Mouse (Mus musculus): Measurements from ENCODE around the gene Gm20388.
A peak's percentile ranks its signal among the peaks of the same experiment; 100 is the strongest.
"Not testable (repeated sequence)": the region's sequence is repeated elsewhere in the genome, so short reads cannot be mapped to it uniquely, and the experiment has no call there.

Gm20388 gene

DNA sequence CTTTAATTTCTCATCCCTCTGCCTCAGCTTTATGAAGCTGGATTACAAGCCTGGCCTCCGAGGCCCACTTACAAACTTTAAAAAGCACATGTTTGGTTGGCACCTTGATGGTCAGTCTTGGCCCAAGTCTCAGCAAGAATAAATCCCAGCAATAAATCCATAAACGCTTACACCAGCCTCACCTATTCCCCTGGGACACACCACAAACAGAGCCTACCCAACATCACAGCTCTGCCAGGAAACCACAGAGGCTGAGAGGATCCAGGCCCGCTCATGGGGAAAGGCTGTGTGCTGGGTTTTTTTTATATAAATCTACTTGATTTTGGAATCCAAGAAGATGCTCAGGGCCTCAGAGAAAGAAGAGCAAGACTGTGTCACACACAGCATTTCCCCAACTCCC, 1665.0 kb downstream of the Gm20388 start:
- DNase-seq (ENCODE audit: low spot score) = peak; percentile 77

DNA sequence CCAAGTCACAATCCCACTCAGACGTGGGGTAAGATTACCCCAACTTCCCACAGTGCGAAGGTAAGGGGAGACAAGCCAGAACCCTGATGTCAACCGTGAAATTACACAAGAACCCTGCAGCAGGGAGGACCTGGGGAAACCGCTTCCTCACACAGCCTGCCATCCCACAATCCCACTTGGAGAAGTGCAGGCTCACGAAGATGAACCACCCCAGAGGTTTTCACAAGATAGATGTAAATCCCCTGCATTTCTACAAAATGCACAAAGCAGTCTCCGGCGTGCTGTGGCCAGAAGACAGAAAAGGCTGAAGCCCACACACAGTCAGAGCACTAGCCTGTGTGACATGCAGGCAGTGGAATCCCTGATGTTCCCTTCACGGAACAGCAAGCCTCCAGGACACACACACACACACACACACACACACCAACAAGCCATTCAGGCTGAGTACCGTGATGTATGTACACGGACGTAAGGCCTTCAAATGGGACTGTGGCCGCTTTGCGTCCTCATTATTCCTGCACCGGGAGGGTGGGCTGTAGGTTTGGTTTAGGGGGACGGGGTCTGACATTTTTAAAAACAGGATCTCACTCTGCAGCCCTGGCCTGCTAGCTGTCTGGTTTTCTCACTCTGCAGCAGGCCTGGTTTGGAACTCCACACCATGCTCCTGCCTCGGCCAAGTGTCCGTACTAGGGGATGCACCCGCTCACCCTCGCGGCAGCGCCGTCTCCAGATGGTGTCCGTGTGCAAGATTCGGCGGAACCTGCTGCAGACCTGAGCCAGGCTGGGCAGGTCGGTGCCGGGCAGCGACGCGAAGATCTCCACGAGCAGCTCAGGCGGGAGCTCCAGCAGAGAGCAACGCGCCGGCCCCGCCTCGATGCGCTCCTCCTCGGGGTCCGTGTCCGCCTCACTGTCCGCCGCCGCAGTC, 1667.4 kb downstream of the Gm20388 start:
- peak; percentile 59 for DNase-seq (ENCODE audit: low spot score)

DNA sequence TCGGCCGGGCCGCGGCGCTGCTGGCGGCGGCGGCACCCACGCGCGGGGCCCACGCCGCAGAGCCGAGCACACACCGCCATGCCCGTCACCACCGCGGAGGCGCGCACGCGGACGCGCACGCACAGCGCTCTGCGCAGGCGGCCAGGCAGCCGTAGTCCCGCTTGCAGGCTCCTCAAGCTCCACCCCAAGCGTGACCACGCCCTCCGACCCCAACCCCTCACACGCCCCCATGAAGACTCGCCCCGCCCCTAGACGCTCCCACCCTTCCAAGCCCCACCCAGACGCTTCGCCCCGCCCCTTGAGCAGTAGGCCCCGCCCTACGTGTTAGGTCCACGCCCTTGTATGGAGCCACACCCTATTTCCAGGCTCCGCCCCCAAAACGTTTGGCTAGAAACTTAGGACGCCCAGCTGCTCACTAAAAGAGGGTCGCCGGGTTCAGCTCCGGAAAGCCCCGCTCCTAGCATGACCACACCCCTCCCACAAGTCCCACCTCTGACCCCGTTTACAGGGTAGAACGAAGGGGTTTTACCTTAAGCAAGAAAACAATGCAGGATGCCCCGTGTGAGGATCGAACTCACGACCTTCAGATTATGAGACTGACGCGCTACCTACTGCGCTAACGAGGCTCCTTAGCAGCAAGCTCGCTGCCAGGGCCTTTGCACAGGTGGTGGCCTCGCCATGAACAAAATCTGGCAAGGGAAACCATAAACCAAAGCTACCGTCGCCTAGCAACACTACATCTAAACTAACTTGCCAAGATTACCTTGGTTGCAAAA, 1668.2 kb downstream of the Gm20388 start, which contains the start of gene Fbxo31:
TSS of gene Fbxo31 (minus strand) at position 131 of the 776 bp plus-strand sequence.
- peak; percentile 89 for DNase-seq (ENCODE audit: low spot score)

DNA sequence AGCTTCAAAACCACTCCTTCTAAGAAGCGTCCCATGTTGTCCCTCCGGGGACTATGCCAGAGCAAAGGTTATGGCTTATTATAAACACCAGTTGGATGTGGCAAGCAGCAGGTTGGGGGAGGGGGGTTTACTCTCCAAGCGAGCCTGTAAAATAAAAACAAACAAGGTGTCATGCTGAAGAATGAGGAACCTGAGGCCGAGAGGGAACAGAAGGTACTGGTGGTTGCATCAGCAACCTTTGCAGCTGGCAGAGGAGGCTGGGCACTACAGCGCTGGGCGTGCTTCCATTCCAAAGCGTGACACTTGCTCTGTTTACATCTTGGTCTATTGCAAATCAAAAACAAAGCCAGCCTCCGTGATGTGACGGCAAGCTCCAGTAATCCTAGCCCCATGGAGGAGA, 1669.8 kb downstream of the Gm20388 start:
- DNase-seq (ENCODE audit: low spot score) = peak; percentile 57

DNA sequence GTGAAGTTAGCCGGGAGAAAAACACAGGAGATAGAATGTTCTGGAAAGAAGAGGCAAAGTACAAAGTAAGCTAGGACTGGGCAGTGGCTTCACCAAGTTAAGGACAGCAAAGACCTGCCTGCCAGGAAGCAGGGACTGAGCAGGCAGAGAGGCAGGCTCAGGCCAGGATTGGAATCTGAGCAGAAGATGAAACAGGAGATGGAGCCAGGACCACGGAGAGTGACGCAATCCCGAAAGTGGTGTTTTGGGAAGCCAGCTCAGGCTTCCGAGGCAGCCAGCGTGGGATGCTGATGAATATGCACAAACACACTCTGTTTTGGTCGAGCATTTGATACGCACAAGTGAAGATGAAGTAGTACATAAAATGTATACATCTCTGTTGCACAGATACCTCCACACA, 1673.0 kb downstream of the Gm20388 start:
- peak; percentile 82 for DNase-seq (ENCODE audit: low spot score)

- peak; percentile 61 for DNase-seq (ENCODE audit: low spot score)
These were observed 1674.1 kb downstream of the Gm20388 start for GRCm38 (mm10) chr8:121584730-121585129.

DNA sequence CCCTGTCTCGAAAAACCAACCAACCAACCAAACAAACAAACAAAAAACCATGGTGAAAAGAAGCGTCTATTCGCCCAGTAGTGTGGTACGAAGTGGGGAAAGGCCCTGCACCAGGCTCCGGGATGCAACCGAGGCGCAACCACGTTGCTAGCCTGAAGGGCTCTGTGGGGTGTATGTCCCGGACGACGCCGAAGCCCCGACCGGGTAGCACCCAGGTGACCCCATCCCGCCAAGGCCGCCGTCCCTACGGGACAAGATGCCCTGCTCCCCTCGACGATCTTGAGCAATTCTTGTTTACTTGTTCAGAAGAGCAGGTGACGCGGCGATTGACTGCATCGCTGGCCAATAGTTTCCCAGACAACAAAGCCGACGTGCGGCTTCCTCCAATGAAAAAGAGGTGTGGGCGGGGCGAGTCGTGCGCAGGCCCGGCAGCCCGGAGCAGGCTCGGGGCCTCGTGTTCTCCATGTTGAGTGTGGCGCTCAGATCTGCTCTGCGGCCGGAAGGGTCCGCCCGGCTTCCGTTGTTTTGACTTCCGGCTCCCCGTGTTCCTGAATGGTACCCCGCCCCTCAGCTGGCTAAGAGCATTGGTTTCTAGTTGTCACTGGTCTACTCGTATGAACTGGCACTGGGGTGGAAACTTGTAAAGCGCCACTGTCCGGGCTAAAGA, 1674.7 kb downstream of the Gm20388 start:
- DNase-seq (ENCODE audit: low spot score) = peak; percentile 100

- DNase-seq (ENCODE audit: low spot score) = no peak
These were observed 1678.1 kb downstream of the Gm20388 start for GRCm38 (mm10) chr8:121588750-121589149.

DNA sequence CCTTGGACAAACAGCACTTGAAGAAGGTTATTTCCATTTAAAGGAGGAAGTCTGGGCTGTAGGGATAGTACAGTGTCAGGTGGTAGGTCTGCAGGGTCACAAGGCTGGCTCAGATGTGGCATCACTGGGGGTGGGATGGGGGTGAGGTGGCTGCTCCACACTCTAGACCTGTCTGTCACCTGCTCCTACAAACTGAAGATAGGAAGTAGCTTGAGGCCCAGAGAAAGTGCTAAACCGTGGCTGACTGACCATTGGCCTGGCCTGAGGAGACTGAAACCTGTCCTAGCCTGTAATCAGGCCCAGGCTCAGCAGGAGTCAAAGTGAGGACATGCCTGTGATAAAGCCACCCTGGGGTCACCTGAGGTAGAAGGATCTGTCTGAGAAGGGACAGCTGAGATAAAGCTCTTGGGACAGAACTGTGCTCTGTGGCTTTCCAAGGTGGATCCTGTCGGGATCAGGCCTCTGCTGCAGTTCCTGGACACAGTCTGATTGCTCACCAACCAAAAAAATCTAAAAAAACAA, 1678.6 kb downstream of the Gm20388 start:
- no peak for DNase-seq (ENCODE audit: low spot score)

DNA sequence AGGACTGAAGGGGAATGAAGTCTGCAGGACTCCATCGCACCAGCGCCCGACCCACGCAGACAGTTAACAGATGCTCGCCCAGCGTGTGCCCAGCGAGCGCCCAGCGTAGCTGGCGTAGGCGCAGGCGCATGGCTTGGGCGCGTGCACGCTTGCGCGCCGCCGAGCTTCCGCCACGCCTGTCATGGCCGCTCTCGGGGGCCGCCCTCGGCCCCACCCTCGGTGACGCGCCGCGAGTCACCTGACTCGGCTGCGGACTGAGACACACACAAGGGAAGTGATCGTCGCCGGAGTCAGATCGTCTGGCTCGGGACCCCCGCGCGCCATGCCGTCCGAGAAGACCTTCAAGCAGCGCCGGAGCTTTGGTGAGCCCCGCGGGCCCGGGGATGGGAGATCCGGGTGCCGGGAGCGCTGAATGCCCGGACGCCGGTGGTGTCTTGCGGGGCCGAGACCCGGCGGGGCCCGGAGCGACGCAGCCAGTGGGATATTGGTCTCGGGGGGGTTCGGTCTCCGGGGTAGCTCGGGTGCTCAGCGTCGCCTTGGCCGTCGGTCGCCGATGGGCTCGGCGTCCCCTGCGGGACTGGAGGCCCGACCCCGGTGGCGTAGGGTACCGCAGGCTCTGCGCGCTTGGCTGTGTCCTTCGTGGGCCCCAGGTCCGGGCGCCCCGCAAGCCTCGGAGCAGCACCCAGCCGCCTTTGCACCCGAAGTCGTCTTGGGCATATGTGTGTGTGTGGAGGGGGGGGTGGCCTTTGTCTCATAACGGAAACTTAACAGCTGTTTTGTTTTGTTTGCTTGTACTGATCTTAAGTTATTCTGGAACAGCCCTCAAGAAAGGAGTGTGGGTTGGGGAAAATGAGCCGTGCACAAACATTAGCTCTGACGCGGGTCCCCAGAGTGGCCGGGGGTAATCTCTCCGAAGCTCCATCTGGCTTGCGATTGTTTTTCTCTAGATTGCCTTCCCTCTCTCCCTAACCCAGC, 1679.8 kb downstream of the Gm20388 start, which contains the start of gene Map1lc3b:
TSS of gene Map1lc3b (plus strand) at position 159 of the 975 bp plus-strand sequence.
- peak; percentile 99 for DNase-seq (ENCODE audit: low spot score)

GRCm38 (mm10) chr8:121591178-121592066, 1680.8 kb downstream of the Gm20388 start:
- DNase-seq (ENCODE audit: low spot score) = peak; percentile 90

- no peak for DNase-seq (ENCODE audit: low spot score)
These were observed 1682.7 kb downstream of the Gm20388 start for GRCm38 (mm10) chr8:121593293-121593692.

DNA sequence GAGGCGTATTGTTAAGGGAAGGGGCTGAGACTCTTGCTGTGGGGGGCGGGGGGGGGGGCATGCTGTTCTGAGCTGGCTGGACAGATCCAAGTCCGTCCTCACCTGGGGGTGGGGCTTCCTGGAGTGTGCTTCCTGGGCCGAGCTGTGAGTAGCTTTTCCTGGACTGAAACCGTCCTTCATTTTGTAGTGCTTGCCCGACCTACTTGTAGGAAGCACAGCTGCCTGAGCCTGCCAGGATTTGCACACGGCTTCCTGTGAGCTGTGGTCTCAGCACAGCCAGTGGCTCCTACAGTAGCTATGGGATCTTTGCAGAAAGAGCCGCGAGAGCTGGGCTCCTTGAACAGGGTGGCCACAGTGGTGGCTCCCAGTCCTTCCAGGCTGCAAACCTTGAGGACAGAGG, 1683.3 kb downstream of the Gm20388 start:
- no peak for DNase-seq (ENCODE audit: low spot score)

GRCm38 (mm10) chr8:121597492-121597891, 1686.9 kb downstream of the Gm20388 start:
- not testable (repeated sequence) for DNase-seq (ENCODE audit: low spot score)

DNA sequence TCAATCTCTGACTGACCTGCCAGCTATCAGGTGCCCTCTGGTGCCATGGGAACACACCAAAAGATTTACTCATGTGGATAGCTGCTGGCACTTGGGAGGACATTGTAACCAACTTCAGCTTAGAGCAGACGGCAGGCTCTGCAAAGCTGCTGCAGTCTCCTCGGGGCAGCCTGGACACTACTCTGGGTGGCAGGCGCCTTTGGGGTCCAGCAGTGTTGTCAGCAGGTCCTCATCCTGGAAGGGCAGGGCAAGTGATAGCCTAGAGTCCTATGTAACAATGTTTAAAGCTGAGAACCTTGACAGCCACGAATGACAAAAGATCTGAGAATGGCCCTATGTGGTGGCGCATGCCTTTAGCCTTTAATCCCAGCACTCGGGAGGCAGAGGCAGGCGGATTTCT, 1687.5 kb downstream of the Gm20388 start:
- no peak for DNase-seq (ENCODE audit: low spot score)

- DNase-seq (ENCODE audit: low spot score) = peak; percentile 93
These were observed 1688.3 kb downstream of the Gm20388 start for GRCm38 (mm10) chr8:121598892-121599291.

DNA sequence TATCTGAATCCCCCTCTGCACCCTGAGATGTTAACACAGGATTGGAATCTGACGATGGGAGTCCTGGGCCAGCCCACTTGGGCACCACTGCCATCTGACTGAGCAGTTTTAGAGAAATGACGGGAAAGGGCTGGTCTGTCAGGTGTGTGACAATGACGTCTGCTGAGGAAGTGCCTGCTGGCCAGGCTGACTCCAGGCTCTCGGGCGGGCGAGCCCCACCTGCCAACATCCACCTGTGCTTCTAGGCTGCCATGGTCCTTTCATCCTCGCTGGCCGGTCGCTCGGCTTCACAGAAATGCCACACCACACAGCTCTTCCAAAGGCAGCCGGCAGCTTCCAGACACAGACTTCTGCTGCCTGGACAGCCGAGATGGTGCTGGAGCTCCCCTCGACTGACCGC, 1689.2 kb downstream of the Gm20388 start:
- no peak for DNase-seq (ENCODE audit: low spot score)

GRCm38 (mm10) chr8:121602411-121602810, 1691.8 kb downstream of the Gm20388 start:
- no peak for DNase-seq (ENCODE audit: low spot score)

DNA sequence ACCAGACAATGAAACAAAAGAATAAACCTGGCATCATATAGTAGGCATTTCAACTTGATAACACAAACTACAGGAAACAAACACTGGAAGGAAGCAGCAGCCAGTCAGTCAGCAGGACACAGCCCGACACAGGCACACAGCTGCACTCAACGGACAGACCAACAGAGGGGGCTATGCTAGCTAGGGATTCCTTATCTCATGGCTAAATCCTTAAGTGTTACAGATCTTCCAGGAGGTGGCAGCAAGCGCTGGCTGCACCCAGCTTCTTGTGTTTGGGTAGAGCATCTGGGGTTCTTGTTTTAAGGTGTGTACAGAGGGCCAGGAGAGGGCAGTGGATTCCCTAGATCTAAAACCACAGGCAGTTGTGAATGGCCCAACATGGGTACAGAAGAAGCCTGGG, 1692.2 kb downstream of the Gm20388 start:
- peak; percentile 92 for DNase-seq (ENCODE audit: low spot score)

DNA sequence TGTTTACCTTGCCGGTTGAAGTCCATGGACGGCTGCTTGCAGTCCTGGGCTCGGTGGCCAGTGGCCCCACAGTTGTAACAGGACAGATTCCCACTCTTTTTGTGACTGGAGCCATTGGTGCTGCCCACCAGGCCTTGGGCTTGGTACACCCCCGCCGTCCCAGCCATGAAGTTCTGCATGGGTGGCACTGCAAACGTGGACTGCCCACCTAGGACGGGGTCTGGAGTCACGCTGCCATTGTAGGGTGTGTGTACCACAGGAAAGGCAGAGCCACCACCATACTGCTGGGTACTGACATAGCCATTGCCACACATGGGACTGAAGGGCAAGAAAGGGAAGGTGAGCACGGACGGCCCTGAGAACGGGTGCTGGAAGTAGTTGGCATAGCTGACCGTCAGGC, 1693.2 kb downstream of the Gm20388 start:
- DNase-seq (ENCODE audit: low spot score) = no peak

All from MN1 (cell line).